Mouse (Mus musculus) right cerebral cortex, postnatal 36 days (tissue): ENCODE results near the gene Rpl13a.
"Not testable (repeated sequence)": the region's sequence is repeated elsewhere in the genome, so short reads cannot be mapped to it uniquely, and the experiment has no call there.

Source experiments
- DNase-seq, 2 experiments: peaks; one replicate each; pipeline ENCODE4 v3.0.0; 2022; ENCODE audit warnings: low spot score in 2 of 2, mixed read lengths in 1 of 2

The Rpl13a gene

GRCm38 (mm10) chr7:45135993-45136567 is 7.5 kb upstream of the Rpl13a start, which contains the start of the genes Gm45713 and Flt3l:
TSS of gene Gm45713 (minus strand) at chr7:45136231.
TSS of gene Flt3l (minus strand) at chr7:45136432.
- DNase-seq: peak; percentile 65 to 76

GRCm38 (mm10) chr7:45135370-45135769 is 6.8 kb upstream of the Rpl13a start:
- no peak for DNase-seq

- no peak for DNase-seq
Measured at GRCm38 (mm10) chr7:45134544-45135026, 6.0 kb upstream of the Rpl13a start.

GRCm38 (mm10) chr7:45133446-45134159 is 5.0 kb upstream of the Rpl13a start:
- DNase-seq: no peak

GRCm38 (mm10) chr7:45131850-45132249 is 3.3 kb upstream of the Rpl13a start:
- DNase-seq: no peak

GRCm38 (mm10) chr7:45129776-45130512 is 1.4 kb upstream of the Rpl13a start:
- DNase-seq: no peak

- DNase-seq: peak in 1 of 2 experiments; percentile 34
Measured at GRCm38 (mm10) chr7:45129318-45129717, 757 bp upstream of the Rpl13a start.

- DNase-seq: no peak
Measured at GRCm38 (mm10) chr7:45127700-45128224, 799 bp downstream of the Rpl13a start.

- no peak for DNase-seq
Measured at GRCm38 (mm10) chr7:45126844-45127699, 1.5 kb downstream of the Rpl13a start.

GRCm38 (mm10) chr7:45126147-45126843 is 2.3 kb downstream of the Rpl13a start:
- no peak for DNase-seq

GRCm38 (mm10) chr7:45125649-45126048 is 2.9 kb downstream of the Rpl13a start:
- not testable (repeated sequence) for DNase-seq

- no peak for DNase-seq
Measured at GRCm38 (mm10) chr7:45125144-45125600, 3.4 kb downstream of the Rpl13a start.

- DNase-seq: peak; percentile 98
Measured at GRCm38 (mm10) chr7:45124224-45125143, 4.1 kb downstream of the Rpl13a start, which contains the start of gene Rps11. TSS of gene Rps11 (minus strand) at chr7:45124439.

- no peak for DNase-seq
Measured at GRCm38 (mm10) chr7:45123186-45123570, 5.4 kb downstream of the Rpl13a start.

GRCm38 (mm10) chr7:45122561-45123185 is 5.9 kb downstream of the Rpl13a start:
- DNase-seq: no peak

GRCm38 (mm10) chr7:45121966-45122365 is 6.6 kb downstream of the Rpl13a start:
- no peak for DNase-seq

GRCm38 (mm10) chr7:45121404-45121803 is 7.2 kb downstream of the Rpl13a start:
- no peak for DNase-seq

GRCm38 (mm10) chr7:45119780-45120709 is 8.5 kb downstream of the Rpl13a start:
- no peak for DNase-seq
